Mouse (Mus musculus) Muller cell, postnatal 12 days (primary cell): ENCODE results near the gene Aen.
A peak's percentile ranks its signal among the peaks of the same experiment; 100 is the strongest.

Experiments
- DNase-seq: peaks from one replicate; pipeline ENCODE4 v3.0.0-alpha.2; 2015; ENCODE audit errors: inconsistent ontology term

Gene Aen

GRCm38 (mm10) chr7:78893917-78894316 is 1.7 kb upstream of the Aen start:
- DNase-seq: no peak

- no peak for DNase-seq
Measured at GRCm38 (mm10) chr7:78895021-78895652, 517 bp upstream of the Aen start.

GRCm38 (mm10) chr7:78897567-78897966 is 1.9 kb downstream of the Aen start:
- no peak for DNase-seq

GRCm38 (mm10) chr7:78903174-78903870 is 7.7 kb downstream of the Aen start:
- no peak for DNase-seq

- no peak for DNase-seq
Measured at GRCm38 (mm10) chr7:78904175-78904574, 8.5 kb downstream of the Aen start.

GRCm38 (mm10) chr7:78909026-78909425 is 13.4 kb downstream of the Aen start:
- no peak for DNase-seq

- no peak for DNase-seq
Measured at GRCm38 (mm10) chr7:78910336-78911098, 14.9 kb downstream of the Aen start.

GRCm38 (mm10) chr7:78911209-78911608 is 15.6 kb downstream of the Aen start:
- no peak for DNase-seq

- DNase-seq: peak; percentile 74
Measured at GRCm38 (mm10) chr7:78912253-78912973, 16.8 kb downstream of the Aen start.

GRCm38 (mm10) chr7:78912974-78913474 is 17.4 kb downstream of the Aen start, which contains the start of gene Isg20:
Gene Isg20 (plus strand): TSS chr7:78913424.
- peak; percentile 19 for DNase-seq

GRCm38 (mm10) chr7:78913649-78914544 is 18.2 kb downstream of the Aen start:
- peak; percentile 60 for DNase-seq

- peak; percentile 58 for DNase-seq
Measured at GRCm38 (mm10) chr7:78914545-78914845, 18.8 kb downstream of the Aen start.

- DNase-seq: no peak
Measured at GRCm38 (mm10) chr7:78914896-78915510, 19.3 kb downstream of the Aen start.

- DNase-seq: no peak
Measured at GRCm38 (mm10) chr7:78918686-78919085, 23.0 kb downstream of the Aen start.

GRCm38 (mm10) chr7:78922506-78922905 is 26.9 kb downstream of the Aen start:
- no peak for DNase-seq

GRCm38 (mm10) chr7:78924300-78924699 is 28.6 kb downstream of the Aen start:
- DNase-seq: peak; percentile 54

- DNase-seq: no peak
Measured at GRCm38 (mm10) chr7:78924796-78925195, 29.1 kb downstream of the Aen start.

GRCm38 (mm10) chr7:78925680-78926079 is 30.0 kb downstream of the Aen start:
- no peak for DNase-seq

- DNase-seq: no peak
Measured at GRCm38 (mm10) chr7:78926156-78926555, 30.5 kb downstream of the Aen start.

GRCm38 (mm10) chr7:78927266-78927665 is 31.6 kb downstream of the Aen start:
- no peak for DNase-seq
